Mouse (Mus musculus) kidney, embryonic 16.5 days (tissue): ENCODE data around the gene Lrsam1. TPM values are rescaled to one million over a fixed set of nuclear protein-coding genes. Genes with fewer than 3 reads are reported as not detected.

Experiments used
- ATAC-seq: fragments of 200-750 bp; cut with Nextera tagmentation; 2 replicates; pipeline ENCODE4 v1.8.0; 2017; ENCODE audit warnings: moderate TSS enrichment; ENCODE audit not compliant: low FRiP score, low TSS enrichment
- H3K27ac ChIP-seq: fragments of 300-500 bp; sonication (generic); 2 replicates; pipeline ENCODE4 v1.5.1; 2014; ENCODE audit warnings: low read length
- H3K27me3 ChIP-seq: fragments of 300-500 bp; sonication (generic); 2 replicates; pipeline ENCODE4 v1.6.1; 2014; ENCODE audit warnings: low read length, control low read depth, mixed read lengths; ENCODE audit not compliant: insufficient read depth
- H3K36me3 ChIP-seq: fragments of 300-500 bp; sonication (generic); 2 replicates; pipeline ENCODE4 v1.6.1; 2014; ENCODE audit warnings: low read length, control low read depth, mixed read lengths; ENCODE audit not compliant: insufficient read depth
- H3K4me1 ChIP-seq: fragments of 300-500 bp; sonication (generic); 2 replicates; pipeline ENCODE4 v1.6.1; 2014; ENCODE audit warnings: low read length, control low read depth, mixed read lengths; ENCODE audit not compliant: insufficient read depth
- H3K4me2 ChIP-seq: fragments of 300-500 bp; sonication (generic); replicated peaks from 2 replicates; pipeline ENCODE4 v1.6.1; 2014; ENCODE audit warnings: low read depth, low read length
- H3K4me3 ChIP-seq: fragments of 300-500 bp; sonication (generic); 2 replicates; pipeline ENCODE4 v1.5.1; 2014; ENCODE audit warnings: mild to moderate bottlenecking, low read length
- H3K9ac ChIP-seq: fragments of 300-500 bp; sonication (generic); replicated peaks from 2 replicates; pipeline ENCODE4 v1.6.1; 2014; ENCODE audit warnings: low read length
- H3K9me3 ChIP-seq: fragments of 300-500 bp; sonication (generic); 2 replicates; pipeline ENCODE4 v1.6.1; 2016; ENCODE audit warnings: low read length, control low read depth
- WGBS: fragments of 180-500 bp; shearing (Covaris S2); extraction: QIAGEN DNeasy Blood & Tissue Kit; methylation state at CpG from one replicate; pipeline ENCODE4 v1.1.7; 2014; 5-methylcytosine and 5-hydroxymethylcytosine counted together
- polyA plus RNA-seq: library from polyadenylated mRNA; unstranded; fragments of >200 nt; fragmentation: Nextera tagmentation; extraction: Ambion mirVana; gene quantifications from 2 replicates; pipeline ENCODE4 v1.2.1, GENCODE M21; 2015

The Lrsam1 gene
- polyA plus RNA-seq, 1 experiment from 2014 or later, result 11.7 TPM

DNA sequence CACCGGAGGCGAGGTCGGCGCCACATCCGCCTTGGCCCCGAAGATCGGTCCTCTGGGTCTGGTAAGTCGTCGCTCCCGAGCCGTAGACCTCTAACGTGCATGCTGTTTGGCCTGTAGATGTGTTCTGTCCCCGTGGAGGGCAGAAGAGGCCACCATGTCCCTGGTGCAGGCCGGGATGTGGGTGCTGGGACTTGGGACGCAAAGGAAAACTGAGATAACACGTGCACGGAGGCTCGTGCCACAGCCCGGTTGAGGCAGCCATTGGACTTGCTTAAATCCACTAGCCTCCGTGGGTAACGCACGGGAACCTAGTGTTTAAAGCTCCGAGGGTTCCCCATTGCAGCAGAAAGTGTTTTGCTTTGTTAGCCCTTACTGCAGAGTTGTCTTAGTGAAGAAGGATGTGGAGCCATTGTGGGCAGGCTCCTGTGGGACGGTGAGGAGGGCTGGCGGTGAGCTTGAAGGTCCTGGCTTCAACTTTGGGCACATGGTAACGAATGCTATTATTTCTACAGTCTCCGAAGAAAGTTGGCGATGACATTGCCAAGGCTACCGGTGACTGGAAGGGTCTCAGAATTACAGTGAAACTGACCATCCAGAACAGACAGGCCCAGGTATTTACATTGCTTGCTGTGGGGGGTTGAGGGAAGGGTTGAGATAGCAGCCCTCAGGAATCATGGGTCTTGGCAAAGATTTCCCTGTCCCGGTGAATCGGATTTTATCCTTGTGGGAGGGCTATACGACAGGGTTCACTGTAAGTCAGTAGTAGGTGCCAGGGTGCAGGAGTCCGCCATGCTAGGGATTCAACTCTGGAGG, 854 bp upstream of the Lrsam1 start:
- Histone ChIP-seq H3K4me1 (peaks cover 46% of the 10 kb centered on the region), H3K9ac (peak overlapping the region; percentile 97), H3K4me3 (peak overlapping the region; percentile 94), H3K27me3 (no peaks in the 10 kb centered on the region), H3K4me2 (peak overlapping the region; percentile 95), H3K27ac (peak overlapping the region; percentile 91), H3K36me3 (peaks cover 20% of the 10 kb centered on the region), H3K9me3 (no peaks in the 10 kb centered on the region)
- WGBS, result under 1% methylated on average over 33 of the region's 33 CpGs
- no peak for ATAC-seq

DNA sequence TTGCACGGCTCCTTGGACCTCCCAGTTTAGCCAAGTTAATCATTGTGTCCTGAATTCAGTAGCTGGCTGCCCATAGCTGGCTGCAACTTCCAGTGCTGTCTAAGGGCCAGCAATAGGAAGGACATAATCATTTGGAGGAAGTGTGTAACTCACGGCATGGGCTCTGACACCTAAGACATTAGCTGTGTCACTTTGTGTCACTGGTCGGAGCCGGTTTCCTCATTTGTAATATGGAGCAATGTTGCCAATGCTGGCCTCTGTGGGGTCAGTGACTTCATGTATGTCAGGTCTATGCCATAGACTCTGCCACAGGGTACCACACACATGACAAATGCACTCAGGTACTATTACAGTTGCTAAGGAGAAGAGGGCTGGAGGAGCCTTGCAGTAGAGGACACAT, 1.1 kb downstream of the Lrsam1 start:
- peaks cover 21% of the 10 kb centered on the region for H3K36me3 ChIP-seq
- ATAC-seq, result no peak
- H3K27ac ChIP-seq, result no peak overlapping the region
- no peaks in the 10 kb centered on the region for H3K27me3 ChIP-seq
- 78% methylated on average over 4 of the region's 4 CpGs for WGBS
- no peak overlapping the region for H3K4me3 ChIP-seq
- H3K9ac ChIP-seq, result peak overlapping the region; percentile 97; the same call in 1 of the 2 replicates
- peaks cover 36% of the 10 kb centered on the region for H3K4me1 ChIP-seq
- H3K4me2 ChIP-seq, result peak overlapping the region; percentile 95; the same call in 1 of the 2 replicates
- H3K9me3 ChIP-seq, result no peaks in the 10 kb centered on the region

GRCm38 (mm10) chr2:32957344-32957743, 4.1 kb downstream of the Lrsam1 start:
- Histone ChIP-seq H3K27me3 (no peaks in the 10 kb centered on the region), H3K27ac (no peak overlapping the region), H3K4me1 (peaks cover 14% of the 10 kb centered on the region), H3K4me2 (no peak overlapping the region), H3K36me3 (peaks cover 22% of the 10 kb centered on the region), H3K9ac (no peak overlapping the region), H3K4me3 (no peak overlapping the region), H3K9me3 (peaks cover 6% of the 10 kb centered on the region)
- no peak for ATAC-seq
- WGBS, result 52% methylated on average over 8 of the region's 8 CpGs

- Histone ChIP-seq H3K4me1 (no peaks in the 10 kb centered on the region; the same call in 1 of the 2 replicates), H3K36me3 (peaks cover 28% of the 10 kb centered on the region), H3K4me3 (no peak overlapping the region), H3K27me3 (no peaks in the 10 kb centered on the region), H3K9me3 (peaks cover 6% of the 10 kb centered on the region), H3K9ac (no peak overlapping the region), H3K4me2 (no peak overlapping the region), H3K27ac (no peak overlapping the region)
- ATAC-seq, result no peak
- 90% methylated on average over 2 of the region's 2 CpGs for WGBS
Observed at GRCm38 (mm10) chr2:32954581-32954980, 6.8 kb downstream of the Lrsam1 start.

DNA sequence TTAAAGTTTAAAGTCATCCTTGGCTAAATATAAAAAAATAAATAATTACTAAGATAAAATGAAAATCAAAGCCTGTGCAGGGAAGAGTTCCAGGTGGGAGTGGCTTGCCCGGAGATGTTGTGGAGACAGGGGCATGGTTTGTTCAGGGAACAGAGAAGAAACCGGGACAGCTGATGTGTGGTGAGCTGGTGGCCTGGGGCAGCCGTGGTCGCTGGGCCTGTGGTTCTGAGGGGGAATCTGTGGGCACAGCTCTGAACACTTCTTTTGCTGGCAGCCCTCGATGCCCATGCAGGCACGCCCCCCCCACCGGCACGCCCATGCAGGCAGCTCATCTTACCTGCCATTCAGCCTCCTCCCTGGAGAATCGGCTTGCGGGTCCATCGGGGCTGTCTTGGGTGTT, 14.0 kb downstream of the Lrsam1 start:
- ATAC-seq, result no peak
- H3K9me3 ChIP-seq, result no peaks in the 10 kb centered on the region
- no peak overlapping the region for H3K4me2 ChIP-seq
- H3K27ac ChIP-seq, result no peak overlapping the region
- H3K36me3 ChIP-seq, result peaks cover 22% of the 10 kb centered on the region
- H3K9ac ChIP-seq, result no peak overlapping the region
- H3K4me1 ChIP-seq, result no peaks in the 10 kb centered on the region
- no peaks in the 10 kb centered on the region for H3K27me3 ChIP-seq
- 79% methylated on average over 11 of the region's 11 CpGs for WGBS
- H3K4me3 ChIP-seq, result no peak overlapping the region

- Histone ChIP-seq H3K27ac (no peak overlapping the region), H3K36me3 (peaks cover 35% of the 10 kb centered on the region), H3K4me2 (no peak overlapping the region), H3K9me3 (no peaks in the 10 kb centered on the region), H3K4me3 (no peak overlapping the region), H3K4me1 (no peaks in the 10 kb centered on the region), H3K9ac (no peak overlapping the region), H3K27me3 (no peaks in the 10 kb centered on the region)
- 94% methylated on average over 4 of the region's 4 CpGs for WGBS
- no peak for ATAC-seq
Observed at GRCm38 (mm10) chr2:32940483-32940882, 20.9 kb downstream of the Lrsam1 start.

GRCm38 (mm10) chr2:32939418-32939817, 22.0 kb downstream of the Lrsam1 start:
- H3K27ac ChIP-seq, result no peak overlapping the region
- ATAC-seq, result no peak
- H3K27me3 ChIP-seq, result no peaks in the 10 kb centered on the region
- H3K4me2 ChIP-seq, result no peak overlapping the region
- H3K9ac ChIP-seq, result no peak overlapping the region
- H3K36me3 ChIP-seq, result peaks cover 31% of the 10 kb centered on the region
- H3K4me3 ChIP-seq, result no peak overlapping the region
- WGBS, result 68% methylated on average over 5 of the region's 5 CpGs
- H3K9me3 ChIP-seq, result no peaks in the 10 kb centered on the region
- no peaks in the 10 kb centered on the region for H3K4me1 ChIP-seq

- H3K9me3 ChIP-seq, result no peaks in the 10 kb centered on the region
Observed at GRCm38 (mm10) chr2:32938741-32939140, 22.7 kb downstream of the Lrsam1 start.

DNA sequence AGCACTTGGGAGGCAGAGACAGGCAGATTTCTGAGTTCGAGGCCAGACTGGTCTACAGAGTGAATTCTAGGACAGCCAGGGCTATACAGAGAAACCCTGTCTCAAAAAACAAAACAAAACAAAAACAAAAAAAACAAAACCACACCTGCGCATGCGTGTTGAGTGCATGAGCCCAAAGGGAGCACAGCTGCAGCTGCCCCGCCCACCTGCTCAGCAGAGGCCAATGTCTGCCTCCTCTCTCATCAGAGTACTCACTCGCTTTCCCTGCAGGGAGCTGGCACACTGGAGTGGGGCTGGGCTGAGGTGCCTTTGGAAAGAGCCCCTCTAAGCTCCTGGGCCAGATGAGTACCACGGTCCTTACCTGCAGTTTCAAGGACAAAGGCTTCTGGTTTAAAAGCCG, 29.7 kb downstream of the Lrsam1 start:
- Histone ChIP-seq H3K4me3 (no peak overlapping the region), H3K4me2 (no peak overlapping the region), H3K36me3 (peaks cover 8% of the 10 kb centered on the region; the same call in 1 of the 2 replicates), H3K27ac (no peak overlapping the region), H3K4me1 (no peaks in the 10 kb centered on the region), H3K27me3 (no peaks in the 10 kb centered on the region), H3K9me3 (no peaks in the 10 kb centered on the region), H3K9ac (no peak overlapping the region)
- ATAC-seq, result no peak
- 78% methylated on average over 7 of the region's 7 CpGs for WGBS

More at GRCm38 (mm10) chr2:32938741-32939140, 22.7 kb downstream of the Lrsam1 start:
- Histone ChIP-seq H3K4me1 (no peaks in the 10 kb centered on the region), H3K36me3 (peaks cover 29% of the 10 kb centered on the region), H3K4me3 (no peak overlapping the region), H3K27me3 (no peaks in the 10 kb centered on the region), H3K4me2 (no peak overlapping the region), H3K9ac (no peak overlapping the region), H3K27ac (no peak overlapping the region)
- 92% methylated on average over 5 of the region's 5 CpGs for WGBS
- no peak for ATAC-seq
